Mouse (Mus musculus): ENCODE results near the gene Efnb3. TPM values are rescaled to one million over a fixed set of nuclear protein-coding genes. Genes with fewer than 3 reads are reported as not detected.

The Efnb3 gene
- 0.55 TPM in 1 of 2 replicates, not detected in the other for total RNA-seq (2017)

DNA sequence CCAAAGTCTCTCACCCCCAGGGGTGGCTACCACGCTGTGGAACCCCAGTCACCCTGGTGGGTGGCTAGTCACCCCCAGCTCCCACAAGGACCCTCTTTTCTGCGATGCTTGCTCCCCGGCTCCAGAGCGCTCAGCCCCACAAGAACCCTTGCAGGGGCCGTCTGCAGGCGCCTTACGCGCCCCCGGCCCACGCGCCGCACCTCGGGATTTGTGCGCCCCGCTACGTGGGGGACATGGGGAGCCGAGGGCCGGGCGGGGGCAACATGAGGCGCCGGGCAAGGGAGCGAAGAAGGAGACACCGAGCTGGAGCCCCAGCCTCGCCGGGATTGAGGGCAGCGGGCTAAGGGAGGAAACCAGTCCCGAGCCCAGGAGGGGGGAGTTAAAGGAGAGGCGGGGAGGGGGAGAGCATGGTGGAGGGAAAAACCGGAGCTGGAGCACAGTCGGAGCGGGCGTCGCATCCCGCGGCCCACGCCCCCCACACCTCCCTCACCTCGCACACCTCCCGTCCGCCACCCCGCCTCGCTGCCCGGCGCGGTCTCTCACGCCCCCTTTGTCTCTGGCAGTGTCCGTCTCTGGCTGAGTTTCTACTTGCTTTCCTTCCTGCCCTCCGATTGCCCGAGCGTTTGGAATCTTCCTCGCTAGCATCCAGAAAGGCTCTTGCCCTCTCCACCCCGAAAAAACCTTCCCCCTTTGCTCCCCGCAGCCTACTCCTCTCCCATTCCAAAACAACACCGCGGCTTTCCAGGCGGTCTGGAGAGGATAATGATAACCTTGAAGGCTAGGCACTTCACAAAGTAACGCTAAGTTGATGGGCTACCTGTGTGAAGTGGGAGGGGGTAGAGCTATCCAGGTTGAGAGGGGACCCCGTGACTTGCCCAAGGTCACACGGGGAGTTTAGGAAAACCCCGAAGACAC is at the start of gene Efnb3:
TSS of gene Efnb3 (minus strand) at position 355 of the 915 bp plus-strand sequence.
- ATAC-seq (replicated peaks; ENCODE audit: low read depth, poor library complexity, severe bottlenecking) = 0 out of 2 replicates have a peak, but pooled peaks have one; percentile 10

DNA sequence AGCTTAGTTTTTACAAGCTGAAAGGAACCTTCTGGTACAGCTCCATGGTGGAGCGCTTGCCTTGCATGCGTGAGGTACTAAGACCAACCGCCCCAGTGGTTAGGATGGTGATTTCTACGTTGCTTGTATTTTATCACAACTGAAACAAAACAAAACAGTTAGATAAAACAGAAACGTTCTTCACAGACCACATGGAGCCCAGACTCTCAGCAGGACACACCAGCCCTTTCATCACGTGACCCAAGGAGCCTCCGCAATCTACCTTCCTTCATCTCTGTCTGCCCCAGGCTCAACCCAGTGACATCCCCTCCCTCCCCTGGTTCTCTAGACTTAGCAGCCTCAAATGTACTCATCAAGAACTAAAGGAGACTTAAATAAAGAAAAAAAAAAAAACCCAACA is 49.4 kb upstream of the Efnb3 start:
- no peak for ATAC-seq (replicated peaks; ENCODE audit: low read depth, poor library complexity, severe bottlenecking)

DNA sequence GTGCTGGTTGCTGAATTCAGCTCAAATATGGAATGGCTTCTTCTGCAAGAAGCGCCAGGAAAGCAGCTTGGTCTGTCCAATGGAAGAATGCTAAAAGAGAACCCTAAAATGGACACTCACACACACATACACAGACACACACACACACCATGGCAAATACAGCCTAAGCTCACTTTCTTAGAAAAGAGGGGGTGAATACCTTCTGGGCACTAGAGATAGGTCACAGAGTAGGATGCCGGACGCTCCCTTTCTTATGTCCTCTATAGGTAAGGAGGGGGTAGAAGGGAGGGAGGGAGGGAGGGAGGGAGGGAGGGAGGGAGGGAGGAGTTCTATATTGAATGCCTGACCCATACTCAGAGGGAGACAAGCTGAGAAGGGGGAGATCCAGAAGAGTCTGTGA is 48.5 kb upstream of the Efnb3 start:
- no peak for ATAC-seq (replicated peaks; ENCODE audit: low read depth, poor library complexity, severe bottlenecking)

DNA sequence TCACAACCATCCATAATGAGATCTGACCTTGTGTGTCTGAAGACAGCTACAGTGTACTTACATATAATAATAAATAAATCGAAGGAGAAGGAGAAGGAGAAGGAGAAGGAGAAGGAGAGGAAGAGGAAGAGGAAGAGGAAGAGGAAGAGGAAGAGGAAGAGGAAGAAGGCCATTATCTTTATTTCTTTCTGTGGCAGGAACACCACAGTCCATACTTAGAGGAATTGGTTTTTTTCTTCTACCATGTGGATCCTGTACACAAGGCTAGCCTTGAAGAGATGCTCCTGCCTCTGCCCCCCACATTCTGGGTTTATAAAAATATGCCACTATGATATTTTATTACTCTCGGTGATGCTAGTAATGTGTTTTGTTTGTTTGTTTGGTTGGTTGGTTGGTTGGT is 46.8 kb upstream of the Efnb3 start:
- ATAC-seq (replicated peaks; ENCODE audit: low read depth, poor library complexity, severe bottlenecking) = no peak

DNA sequence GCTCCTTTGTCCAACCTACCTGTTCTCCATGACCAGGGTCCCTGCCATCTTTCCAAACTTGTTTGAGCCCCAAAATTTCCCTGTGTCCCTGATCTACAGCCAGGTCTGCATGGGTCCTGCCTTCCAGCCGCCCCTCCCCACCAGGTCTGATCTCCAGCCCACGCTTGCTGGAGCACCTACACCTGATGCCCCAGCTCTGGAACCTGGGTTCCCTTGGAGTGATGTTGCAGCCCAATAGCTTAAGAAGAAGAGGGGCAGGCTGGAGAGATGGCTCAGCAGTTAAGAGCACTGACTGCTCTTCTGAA is 46.4 kb upstream of the Efnb3 start:
- no peak for ATAC-seq (replicated peaks; ENCODE audit: low read depth, poor library complexity, severe bottlenecking)

DNA sequence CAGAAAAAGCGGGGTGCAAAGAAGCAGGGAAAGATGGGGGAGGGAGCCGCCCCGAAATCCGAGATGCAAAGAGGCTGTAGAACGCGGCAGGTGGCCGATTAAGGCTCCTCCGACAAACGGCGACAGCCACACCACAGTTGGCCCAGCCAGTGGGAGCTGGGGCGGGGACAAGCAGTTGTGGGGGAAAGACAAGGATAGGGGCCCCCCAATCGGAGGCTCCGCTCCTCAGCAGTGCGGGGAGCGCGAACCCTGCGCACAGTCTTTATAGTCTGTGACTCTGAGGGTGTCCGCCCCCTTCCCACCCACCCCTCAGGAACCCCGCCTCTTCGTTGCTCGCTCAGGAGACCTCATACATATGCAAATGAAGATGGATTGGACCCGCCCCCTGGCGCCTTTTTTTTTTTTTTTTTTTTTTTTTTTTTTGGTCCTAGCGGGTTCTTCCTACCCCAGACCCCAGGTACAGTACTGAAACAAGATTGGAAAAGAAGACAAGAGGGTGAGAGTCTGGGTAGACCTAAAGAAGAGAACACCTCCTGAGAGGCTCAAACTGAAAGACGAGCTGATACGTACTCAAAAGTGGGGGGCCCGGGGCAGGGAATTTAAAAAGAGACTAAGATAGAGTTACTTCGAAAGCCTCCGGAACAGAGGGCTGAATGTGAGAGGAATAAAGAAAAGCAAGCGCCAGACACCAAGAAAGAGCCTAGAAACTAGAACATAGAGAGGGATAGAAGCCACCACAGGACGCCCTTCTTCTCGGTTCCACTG is 45.9 kb upstream of the Efnb3 start, which contains the start of gene Atp1b2:
TSS of gene Atp1b2 (minus strand) at position 217 of the 765 bp plus-strand sequence.
- peak; percentile 88 for ATAC-seq (replicated peaks; ENCODE audit: low read depth, poor library complexity, severe bottlenecking)

DNA sequence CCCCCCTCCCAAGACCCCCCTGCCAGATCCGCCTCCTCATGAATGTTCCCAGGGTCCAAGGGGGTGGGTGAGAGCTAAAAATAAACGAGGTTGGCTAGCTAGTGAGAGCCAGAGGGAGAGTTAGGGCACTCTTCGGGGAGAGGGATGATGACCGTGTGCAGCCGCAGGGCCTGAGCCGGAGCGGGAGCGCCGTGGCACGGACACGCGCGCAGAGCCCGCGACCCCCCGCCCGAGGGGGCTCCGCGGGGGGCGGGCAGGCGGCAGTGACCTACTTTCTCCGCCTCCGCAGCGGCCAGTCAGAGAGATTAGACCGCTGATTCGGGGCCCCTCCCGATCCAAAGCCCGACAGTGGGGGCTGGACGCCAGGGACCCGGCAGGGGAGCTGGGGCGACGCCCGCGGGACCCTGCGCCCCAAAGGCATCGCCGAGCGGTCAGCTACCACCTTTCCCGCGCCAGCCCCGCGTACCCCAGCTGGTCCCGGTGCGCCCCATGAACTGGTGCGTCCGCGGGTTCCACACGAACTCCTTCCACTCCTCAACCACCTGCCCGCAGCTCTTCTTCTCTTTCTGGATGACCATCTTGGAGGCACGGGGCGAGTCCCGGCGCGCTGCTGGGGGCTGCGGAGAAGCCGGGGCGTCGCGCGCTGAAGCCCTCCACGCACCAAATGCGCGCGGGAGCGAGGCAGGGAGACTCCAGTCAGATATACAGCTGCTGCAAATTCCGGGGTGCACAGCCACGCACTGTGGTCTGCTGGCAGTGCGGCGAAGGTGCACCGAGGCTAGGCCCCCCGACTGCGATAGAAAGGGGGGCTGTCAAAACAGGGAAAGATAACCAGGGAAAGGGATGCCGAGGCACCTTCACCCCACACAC is 45.0 kb upstream of the Efnb3 start:
- ATAC-seq (replicated peaks; ENCODE audit: low read depth, poor library complexity, severe bottlenecking) = no peak

DNA sequence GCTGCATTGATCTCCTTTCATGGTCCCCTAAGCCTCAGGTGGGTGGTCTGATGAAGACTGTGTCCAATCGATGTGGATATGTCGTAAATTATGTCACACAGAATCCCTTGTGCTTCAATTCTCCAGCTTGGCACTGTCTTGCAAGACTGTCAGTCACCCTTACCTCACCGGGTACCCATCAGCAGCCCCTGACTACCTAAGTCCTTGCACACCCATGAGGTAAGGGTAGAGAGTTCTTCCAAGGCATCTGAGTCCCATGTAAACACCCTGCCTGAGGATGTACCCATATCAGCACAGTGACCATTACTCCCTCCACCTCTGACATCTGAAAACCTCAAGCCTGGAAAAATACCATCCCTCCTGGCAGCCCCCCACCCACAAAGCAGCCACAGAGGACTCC is 44.3 kb upstream of the Efnb3 start:
- no peak for ATAC-seq (replicated peaks; ENCODE audit: low read depth, poor library complexity, severe bottlenecking)

DNA sequence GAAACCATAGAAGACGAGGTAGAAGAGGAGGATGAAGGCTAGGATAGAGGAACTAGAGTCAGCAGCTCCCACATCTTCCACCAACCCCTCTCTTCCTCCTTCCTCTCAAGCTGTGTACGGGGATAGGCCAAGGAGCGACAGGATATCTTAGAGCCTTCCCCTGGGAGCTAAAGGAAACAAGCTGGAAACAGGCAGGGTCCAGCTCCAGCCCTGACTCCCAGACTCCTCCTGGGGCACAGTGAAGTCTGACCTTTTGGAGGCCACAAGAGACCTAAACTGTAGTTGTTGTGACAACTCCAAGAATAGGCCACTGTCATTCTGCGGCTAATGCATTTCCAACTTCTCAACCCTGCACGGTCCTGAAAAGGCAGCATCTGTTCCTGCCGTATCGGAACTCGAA is 43.5 kb upstream of the Efnb3 start:
- ATAC-seq (replicated peaks; ENCODE audit: low read depth, poor library complexity, severe bottlenecking) = no peak

DNA sequence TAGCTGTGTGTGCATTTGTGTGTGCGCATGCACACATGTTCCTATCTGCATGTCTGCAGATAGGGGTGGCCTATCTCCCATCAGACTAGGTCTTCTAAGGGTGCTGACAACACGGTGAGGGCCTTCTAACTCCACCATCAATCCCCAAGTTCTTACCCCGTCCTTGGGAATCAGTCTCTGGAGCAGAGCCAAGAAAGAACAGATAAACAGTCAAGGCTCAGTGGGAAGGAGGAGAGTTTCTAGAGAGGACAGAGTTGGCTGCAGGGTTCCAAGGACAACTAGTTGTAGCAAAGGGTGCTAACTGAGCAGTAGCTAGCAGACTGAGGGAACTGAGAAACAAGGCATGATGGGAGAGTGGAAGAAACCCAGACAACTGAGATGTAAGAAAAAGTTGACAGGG is 41.8 kb upstream of the Efnb3 start:
- ATAC-seq (replicated peaks; ENCODE audit: low read depth, poor library complexity, severe bottlenecking) = no peak

DNA sequence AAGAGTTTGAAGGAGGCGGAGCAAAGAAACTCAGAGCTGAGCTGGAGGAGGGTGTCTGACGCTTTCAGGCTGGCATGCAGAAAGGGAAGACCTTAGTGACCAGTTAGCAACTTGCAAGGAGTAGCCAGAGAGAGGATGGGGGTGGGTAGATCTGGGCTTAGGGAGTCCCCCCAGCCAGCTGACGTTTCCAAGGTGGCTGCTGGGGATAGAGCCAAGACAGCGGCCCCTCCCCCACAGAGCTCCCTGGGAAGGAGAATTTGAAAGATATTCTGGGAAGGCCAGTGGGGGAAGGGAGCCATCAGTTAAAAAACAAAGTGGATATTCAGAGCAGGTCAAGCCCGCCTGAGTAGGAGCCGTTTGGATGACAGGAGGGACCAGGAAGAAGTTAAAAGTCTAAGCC is 40.1 kb upstream of the Efnb3 start:
- ATAC-seq (replicated peaks; ENCODE audit: low read depth, poor library complexity, severe bottlenecking) = no peak

DNA sequence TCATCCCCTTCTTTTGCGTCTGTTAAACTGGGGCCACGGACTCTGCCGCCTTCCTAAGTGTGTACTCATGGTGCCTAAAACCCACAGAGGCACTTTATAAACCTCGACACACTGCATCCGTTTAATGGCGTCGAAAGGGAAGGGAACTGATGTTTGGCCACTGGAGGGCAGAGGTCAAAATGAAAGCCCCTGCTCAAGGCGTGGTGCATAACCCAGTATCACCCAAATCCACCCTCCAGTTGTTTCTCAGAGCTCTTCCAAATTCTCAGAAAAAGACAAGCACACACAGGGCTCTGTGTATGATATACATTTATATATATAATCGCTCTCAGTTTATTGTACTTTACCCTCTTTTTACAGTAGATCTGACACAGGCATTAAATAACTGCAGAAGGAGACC is 39.4 kb upstream of the Efnb3 start:
- ATAC-seq (replicated peaks; ENCODE audit: low read depth, poor library complexity, severe bottlenecking) = no peak

DNA sequence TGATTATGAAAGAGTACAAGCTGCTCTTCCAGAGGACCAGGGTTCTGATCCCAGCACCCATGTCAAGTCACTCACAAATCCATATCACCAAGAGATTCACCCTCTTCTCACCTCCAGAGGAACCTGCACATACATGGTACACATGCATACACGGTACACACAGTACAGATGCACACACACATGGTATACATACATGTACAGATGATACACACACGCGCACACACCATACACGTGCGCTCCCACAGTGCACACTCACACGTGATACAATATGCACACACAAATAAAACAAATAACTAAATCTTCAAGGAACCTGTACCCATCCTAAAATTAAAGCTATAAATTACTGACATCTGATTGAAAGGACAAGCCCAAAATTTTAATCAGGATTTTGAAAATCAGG is 34.8 kb upstream of the Efnb3 start:
- no peak for ATAC-seq (replicated peaks; ENCODE audit: low read depth, poor library complexity, severe bottlenecking)

DNA sequence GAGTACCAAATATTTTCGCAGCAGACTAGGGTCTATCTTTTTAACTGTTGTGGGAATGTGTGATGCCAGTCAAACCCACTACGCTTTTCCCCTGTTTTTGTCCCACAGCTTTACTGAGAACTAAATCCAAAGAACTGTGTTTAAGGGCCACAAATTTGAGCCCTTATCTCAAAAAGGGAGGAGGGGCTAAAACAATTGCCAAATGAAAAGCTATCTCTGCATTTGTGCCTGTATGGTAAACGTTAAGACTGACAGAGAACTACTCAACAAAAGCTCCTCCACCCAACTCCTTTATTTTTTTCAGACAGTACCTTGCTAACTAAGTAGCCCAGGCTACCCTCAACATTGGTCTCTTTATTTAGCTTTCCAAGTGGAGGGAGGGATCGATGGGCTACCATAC is 32.8 kb upstream of the Efnb3 start:
- ATAC-seq (replicated peaks; ENCODE audit: low read depth, poor library complexity, severe bottlenecking) = no peak

DNA sequence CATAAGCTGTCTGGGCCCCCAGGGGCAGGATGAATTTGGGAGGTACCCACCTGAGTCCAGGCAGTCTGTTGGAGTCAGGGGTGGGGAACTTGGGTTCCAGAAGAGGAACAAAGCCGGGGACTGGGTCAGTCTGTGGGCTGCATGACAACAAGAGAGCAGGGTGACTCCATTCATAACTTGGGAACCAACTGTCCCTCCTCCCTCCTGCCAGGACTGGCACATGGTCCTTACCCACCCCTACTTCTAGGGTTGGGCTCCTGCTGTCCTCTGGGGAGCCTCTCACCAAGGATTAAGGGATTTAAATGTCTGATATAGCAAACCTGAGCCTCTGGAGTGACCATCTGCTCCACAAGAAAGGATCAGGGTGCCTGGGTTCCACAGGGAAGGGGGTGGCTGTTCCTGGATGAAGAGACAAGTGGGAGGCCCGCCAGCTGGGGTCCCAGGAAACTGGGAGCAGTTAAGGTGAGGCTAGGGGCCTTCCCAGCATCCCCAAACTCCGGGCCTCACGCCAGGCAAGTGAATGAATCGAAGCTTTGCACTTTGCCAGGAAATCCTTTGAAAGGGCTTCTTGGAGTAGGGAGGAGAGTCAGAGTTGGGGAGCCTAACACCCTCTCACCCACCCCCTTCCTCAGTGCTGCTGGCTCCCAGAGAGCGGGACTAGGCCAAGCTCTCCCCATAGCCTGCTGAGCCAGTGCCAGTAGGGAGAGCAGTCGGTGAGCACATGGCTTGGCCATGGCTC is 32.1 kb upstream of the Efnb3 start:
- no peak for ATAC-seq (replicated peaks; ENCODE audit: low read depth, poor library complexity, severe bottlenecking)

DNA sequence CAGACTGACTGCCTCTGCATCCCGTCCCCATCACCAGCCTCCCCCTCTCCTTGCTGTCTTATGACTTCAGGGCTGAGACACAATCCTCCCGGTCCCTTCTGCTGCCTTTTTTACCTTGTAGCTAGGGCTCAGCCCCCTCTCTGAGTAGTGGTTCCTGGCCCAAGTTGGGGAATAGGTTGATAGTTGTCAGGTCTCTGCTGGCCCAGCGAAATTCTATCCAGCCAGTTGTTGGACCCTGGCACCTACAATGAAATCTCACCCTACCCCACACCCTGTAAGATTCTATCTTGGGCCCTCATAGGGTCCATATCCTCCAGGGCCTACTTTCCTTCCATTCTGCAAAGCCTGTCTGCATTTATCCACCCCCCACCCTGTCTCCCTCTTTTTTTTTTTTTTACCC is 31.4 kb upstream of the Efnb3 start:
- ATAC-seq (replicated peaks; ENCODE audit: low read depth, poor library complexity, severe bottlenecking) = no peak

DNA sequence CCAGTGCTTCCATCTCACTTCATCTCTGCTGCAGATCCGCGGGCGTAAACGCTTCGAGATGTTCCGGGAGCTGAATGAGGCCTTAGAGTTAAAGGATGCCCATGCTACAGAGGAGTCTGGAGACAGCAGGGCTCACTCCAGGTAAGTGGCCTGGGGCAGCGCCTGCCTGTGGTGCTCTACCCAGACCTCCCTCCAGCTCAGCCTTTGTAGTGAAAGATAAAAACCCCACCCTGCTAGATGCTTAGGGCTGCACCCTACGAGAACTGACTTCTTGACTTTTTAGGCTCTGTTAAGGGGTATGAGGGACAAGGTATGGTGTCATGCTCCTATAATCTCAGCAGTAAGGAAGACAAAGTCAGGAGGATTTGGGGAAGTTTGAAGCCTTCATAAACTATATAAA is 30.6 kb upstream of the Efnb3 start:
- ATAC-seq (replicated peaks; ENCODE audit: low read depth, poor library complexity, severe bottlenecking) = no peak

DNA sequence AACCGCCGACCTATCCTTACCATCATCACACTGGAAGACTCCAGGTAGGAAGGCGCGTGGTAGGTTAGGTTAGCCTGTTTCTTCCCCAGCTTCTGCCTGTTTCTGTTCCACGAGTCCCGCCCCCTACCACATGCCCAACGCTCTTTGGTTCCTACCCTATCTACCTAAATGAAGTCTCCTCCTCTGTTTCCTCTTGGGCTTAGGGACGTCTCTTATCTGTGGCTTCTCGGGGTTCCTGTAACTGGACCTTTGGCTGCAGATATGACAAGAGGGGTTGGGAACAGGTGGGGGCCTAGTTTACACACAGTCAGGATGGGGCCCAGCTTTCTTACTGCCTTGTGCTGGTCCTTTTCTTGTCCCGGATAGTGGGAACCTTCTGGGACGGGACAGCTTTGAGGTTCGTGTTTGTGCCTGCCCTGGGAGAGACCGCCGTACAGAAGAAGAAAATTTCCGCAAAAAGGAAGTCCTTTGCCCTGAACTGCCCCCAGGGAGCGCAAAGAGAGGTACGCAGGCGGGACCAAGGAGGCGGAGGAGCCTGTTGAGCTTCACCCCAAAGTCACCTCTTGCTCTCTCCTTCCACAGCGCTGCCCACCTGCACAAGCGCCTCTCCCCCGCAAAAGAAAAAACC is 29.3 kb upstream of the Efnb3 start:
- peak; percentile 33 for ATAC-seq (replicated peaks; ENCODE audit: low read depth, poor library complexity, severe bottlenecking)

DNA sequence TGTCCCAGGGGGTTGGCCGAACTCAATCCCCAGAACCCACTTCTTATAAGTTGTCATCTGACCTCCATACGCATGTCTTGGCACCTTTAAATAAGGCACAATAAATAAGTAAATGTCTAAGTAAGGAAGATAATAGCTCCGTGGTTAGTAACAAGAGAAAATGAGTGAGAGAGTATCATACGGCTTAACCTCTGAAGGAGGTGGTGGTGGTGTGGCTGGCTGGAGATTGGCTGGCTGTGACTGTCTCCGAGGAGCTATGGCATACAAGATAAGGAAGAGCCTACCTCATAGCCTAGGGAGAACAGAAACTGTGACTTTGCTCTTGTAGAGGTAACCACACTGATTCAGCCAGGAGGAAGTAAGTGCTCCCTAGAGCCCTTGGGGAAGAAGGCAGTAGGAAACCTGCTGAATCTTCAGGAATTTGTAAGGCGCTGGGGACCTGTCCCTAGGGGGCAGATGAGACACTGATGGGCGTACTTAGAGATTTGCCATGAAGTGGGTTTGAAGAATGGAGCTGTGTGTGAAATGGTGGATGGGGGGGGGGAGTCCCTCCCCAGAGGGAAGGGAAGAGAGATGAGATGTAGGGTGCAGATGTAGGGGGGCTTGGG is 25.8 kb upstream of the Efnb3 start:
- peak; percentile 81 for ATAC-seq (replicated peaks; ENCODE audit: low read depth, poor library complexity, severe bottlenecking)
